Mouse (Mus musculus): ENCODE measurements around the gene H2-M5. TPM values are rescaled to one million over a fixed set of nuclear protein-coding genes. Genes with fewer than 3 reads are reported as not detected.

The H2-M5 gene
- total RNA-seq (2012; rRNA removed) = 49.4 and 55.4 TPM in 2 replicates

DNA sequence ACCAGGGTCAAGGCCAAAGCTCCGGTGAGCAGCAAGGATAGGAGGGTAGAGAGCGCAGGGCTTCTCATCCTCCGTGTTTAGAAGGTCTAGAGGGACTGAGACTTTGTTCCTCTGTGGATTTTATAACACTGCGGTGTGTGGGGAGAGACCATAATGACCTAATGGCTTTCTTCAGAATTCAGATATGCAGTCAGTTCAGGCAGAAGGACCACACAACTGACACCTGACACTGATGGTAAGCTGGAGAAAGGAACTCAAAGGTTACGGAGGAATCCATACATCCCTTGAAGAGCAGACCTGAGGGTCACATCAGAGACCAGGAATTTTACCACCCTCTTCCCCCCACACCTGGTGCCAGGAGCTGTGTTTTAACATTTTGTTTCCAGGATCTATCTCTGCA, at the start of gene H2-M5:
Gene H2-M5, minus strand, starts transcription at position 101 of the 400 bp plus-strand sequence.
- no peak for TF ChIP-seq MAFK (IDR thresholded peaks at IDR 0.05; ENCODE audit: insufficient read depth, low read depth, low read length)
- TF ChIP-seq HCFC1 (IDR thresholded peaks at IDR 0.05; ENCODE audit: borderline replicate concordance, insufficient read depth, low read length) = no peak
- no peak for TF ChIP-seq ZNF384 (IDR thresholded peaks at IDR 0.05; ENCODE audit: low read depth, low read length)
- no peak for TF ChIP-seq CHD2 (IDR thresholded peaks at IDR 0.05; ENCODE audit: low read depth, low read length)
- no peak for TF ChIP-seq ZC3H11A (IDR thresholded peaks at IDR 0.05; ENCODE audit: borderline replicate concordance, low read depth, low read length)
- in situ Hi-C loops (cut with MboI; ENCODE audit: low sequenced_read_pairs in 2 of 2, unreplicated experiment in 2 of 2) = no loop called here
- Histone ChIP-seq H3K4me1 (ENCODE audit: control insufficient read depth in 2 of 2, insufficient read depth in 2 of 2, low read length in 2 of 2, poor library complexity in 1 of 2) (peaks cover 8 to 23% of the 10 kb centered on the region in 2 experiments; a peak in 3 of 4 replicates), H3K27ac (ENCODE audit: insufficient read depth, low read depth, low read length, poor library complexity, severe bottlenecking) (peak within 1 kb of the TSS; percentile 75), H3K9ac (ENCODE audit: insufficient read depth, low read depth, low read length, poor library complexity, severe bottlenecking) (peak within 1 kb of the TSS; percentile 83), H3K9me3 (ENCODE audit: control insufficient read depth, insufficient read depth, low read depth, low read length) (no peaks in the 10 kb centered on the region), H3K36me3 (ENCODE audit: control insufficient read depth, insufficient read depth, low read length, poor library complexity, severe bottlenecking) (peaks cover 3% of the 10 kb centered on the region; the same call in 1 of the 2 replicates), H3K4me3 (ENCODE audit: insufficient read depth in 1 of 2, low read depth in 1 of 2, low read length in 2 of 2, poor library complexity in 1 of 2, severe bottlenecking in 1 of 2) (peak within 1 kb of the TSS; percentile 69 to 81)
- DNase-seq (ENCODE audit: low read depth, low spot score) = no peak

DNA sequence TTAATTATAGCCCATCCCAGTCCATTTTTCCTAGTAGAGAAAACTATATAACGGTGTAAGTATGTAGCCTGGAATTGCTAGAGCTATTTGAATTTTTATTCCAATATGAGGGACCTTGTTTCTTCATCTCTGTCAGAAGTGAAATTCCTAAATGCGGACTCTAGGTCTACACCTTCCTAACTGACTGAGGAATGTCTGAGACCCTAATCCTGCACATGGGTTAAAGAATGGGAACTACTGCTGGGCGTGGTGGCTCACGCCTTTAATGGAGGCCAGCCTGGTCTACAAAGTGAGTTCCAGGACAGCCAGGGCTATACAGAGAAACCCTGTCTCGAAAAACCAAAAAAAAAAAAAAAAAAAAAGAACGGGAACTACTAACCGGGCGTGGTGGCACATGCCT, 39.8 kb upstream of the H2-M5 start:
- H3K9ac ChIP-seq (ENCODE audit: insufficient read depth, low read depth, low read length, poor library complexity, severe bottlenecking) = peak overlapping the region; percentile 77; the same call in 1 of the 2 replicates

DNA sequence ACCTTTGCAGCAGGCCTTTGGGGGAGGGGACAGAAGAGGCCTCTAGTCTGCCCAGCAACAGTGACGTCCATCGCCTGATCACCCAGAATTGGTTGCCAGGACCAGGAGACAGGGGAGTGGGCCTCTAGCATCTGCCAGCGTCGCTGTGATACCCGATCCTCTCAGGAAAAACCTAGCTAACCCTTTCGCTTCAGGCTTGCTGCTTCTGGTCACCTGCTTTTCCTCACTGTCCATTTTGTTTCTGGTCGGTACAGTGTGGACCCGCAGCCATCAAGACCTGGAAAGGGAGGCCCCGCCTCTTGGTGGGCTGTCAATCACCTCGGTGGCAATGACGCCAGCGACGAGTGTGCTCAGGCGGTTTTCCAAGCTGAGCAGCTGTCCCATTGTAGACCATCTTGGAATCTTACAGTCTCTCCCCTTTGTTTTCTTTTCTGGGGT, 39.4 kb upstream of the H2-M5 start:
- in situ Hi-C loops (cut with MboI; ENCODE audit: low sequenced_read_pairs in 2 of 2, unreplicated experiment in 2 of 2) = no loop called here
- TF ChIP-seq ZC3H11A (IDR thresholded peaks at IDR 0.05; ENCODE audit: borderline replicate concordance, low read depth, low read length) (no peak), CHD2 (IDR thresholded peaks at IDR 0.05; ENCODE audit: low read depth, low read length) (peak; percentile 96), ZNF384 (IDR thresholded peaks at IDR 0.05; ENCODE audit: low read depth, low read length) (no peak), MAFK (IDR thresholded peaks at IDR 0.05; ENCODE audit: insufficient read depth, low read depth, low read length) (no peak)
- H3K9ac ChIP-seq (ENCODE audit: insufficient read depth, low read depth, low read length, poor library complexity, severe bottlenecking) = peak overlapping the region; percentile 77

More for the DNA sequence above, 39.8 kb upstream of the H2-M5 start:
- no peaks in the 10 kb centered on the region for H3K36me3 ChIP-seq (ENCODE audit: control insufficient read depth, insufficient read depth, low read length, poor library complexity, severe bottlenecking)
- peak overlapping the region; percentile 52 to 58; a peak in 3 of 4 replicates for H3K4me3 ChIP-seq (ENCODE audit: insufficient read depth in 1 of 2, low read depth in 1 of 2, low read length in 2 of 2, poor library complexity in 1 of 2, severe bottlenecking in 1 of 2)
- in situ Hi-C loops (cut with MboI; ENCODE audit: low sequenced_read_pairs in 2 of 2, unreplicated experiment in 2 of 2) = no loop called here
- H3K4me1 ChIP-seq (ENCODE audit: control insufficient read depth in 2 of 2, insufficient read depth in 2 of 2, low read length in 2 of 2, poor library complexity in 1 of 2) = peaks cover 6 to 8% of the 10 kb centered on the region in 2 experiments; a peak in 3 of 4 replicates
- H3K27ac ChIP-seq (ENCODE audit: insufficient read depth, low read depth, low read length, poor library complexity, severe bottlenecking) = peak overlapping the region; percentile 100; the same call in 1 of the 2 replicates
- TF ChIP-seq ZC3H11A (IDR thresholded peaks at IDR 0.05; ENCODE audit: borderline replicate concordance, low read depth, low read length) (no peak), CHD2 (IDR thresholded peaks at IDR 0.05; ENCODE audit: low read depth, low read length) (no peak), ZNF384 (IDR thresholded peaks at IDR 0.05; ENCODE audit: low read depth, low read length) (peak; percentile 54; the same call in 1 of the 2 replicates)
- H3K9me3 ChIP-seq (ENCODE audit: control insufficient read depth, insufficient read depth, low read depth, low read length) = no peaks in the 10 kb centered on the region
- DNase-seq (ENCODE audit: low read depth, low spot score) = no peak

DNA sequence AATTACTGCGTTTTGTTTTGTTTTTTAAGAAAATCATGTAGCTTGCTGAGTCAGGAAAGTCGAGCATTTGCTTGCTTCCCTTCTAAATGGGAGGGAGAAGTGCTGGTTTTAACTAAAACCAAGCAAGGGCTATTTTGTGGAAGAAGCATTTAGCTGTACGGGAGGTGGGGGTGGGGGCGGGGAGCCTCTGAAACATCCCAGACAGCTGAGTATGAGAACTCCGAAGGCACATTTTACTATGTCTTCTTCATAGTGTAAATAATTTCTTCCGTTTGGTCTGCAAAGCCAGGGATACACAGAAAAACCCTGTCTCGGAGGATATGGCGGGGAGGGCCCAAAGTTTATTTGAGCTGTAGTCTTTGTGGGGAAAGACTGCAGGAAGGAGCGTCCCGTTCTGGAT, 38.9 kb upstream of the H2-M5 start:
- Histone ChIP-seq H3K4me3 (ENCODE audit: insufficient read depth in 1 of 2, low read depth in 1 of 2, low read length in 2 of 2, poor library complexity in 1 of 2, severe bottlenecking in 1 of 2) (peak overlapping the region; percentile 54 to 68), H3K4me1 (ENCODE audit: control insufficient read depth in 2 of 2, insufficient read depth in 2 of 2, low read length in 2 of 2, poor library complexity in 1 of 2) (peaks cover 6 to 10% of the 10 kb centered on the region in 2 experiments; a peak in 3 of 4 replicates), H3K27ac (ENCODE audit: insufficient read depth, low read depth, low read length, poor library complexity, severe bottlenecking) (peak overlapping the region; percentile 100), H3K36me3 (ENCODE audit: control insufficient read depth, insufficient read depth, low read length, poor library complexity, severe bottlenecking) (no peaks in the 10 kb centered on the region), H3K9ac (ENCODE audit: insufficient read depth, low read depth, low read length, poor library complexity, severe bottlenecking) (peak overlapping the region; percentile 87), H3K9me3 (ENCODE audit: control insufficient read depth, insufficient read depth, low read depth, low read length) (no peaks in the 10 kb centered on the region)
- TF ChIP-seq MAFK (IDR thresholded peaks at IDR 0.05; ENCODE audit: insufficient read depth, low read depth, low read length) = 0 out of 2 replicates have a peak, but pooled peaks have one; percentile 44
- 0 out of 2 replicates have a peak, but pooled peaks have one; percentile 46 for TF ChIP-seq HCFC1 (IDR thresholded peaks at IDR 0.05; ENCODE audit: borderline replicate concordance, insufficient read depth, low read length)
- no peak for TF ChIP-seq CHD2 (IDR thresholded peaks at IDR 0.05; ENCODE audit: low read depth, low read length)
- no peak for TF ChIP-seq ZNF384 (IDR thresholded peaks at IDR 0.05; ENCODE audit: low read depth, low read length)
- DNase-seq (ENCODE audit: low read depth, low spot score) = no peak
- in situ Hi-C loops (cut with MboI; ENCODE audit: low sequenced_read_pairs in 2 of 2, unreplicated experiment in 2 of 2) = no loop called here

More for the DNA sequence above, 39.4 kb upstream of the H2-M5 start:
- H3K4me1 ChIP-seq (ENCODE audit: control insufficient read depth in 2 of 2, insufficient read depth in 2 of 2, low read length in 2 of 2, poor library complexity in 1 of 2) = peaks cover 6 to 8% of the 10 kb centered on the region in 2 experiments; a peak in 3 of 4 replicates
- H3K4me3 ChIP-seq (ENCODE audit: insufficient read depth in 1 of 2, low read depth in 1 of 2, low read length in 2 of 2, poor library complexity in 1 of 2, severe bottlenecking in 1 of 2) = peak overlapping the region; percentile 52 to 58
- peak overlapping the region; percentile 100 for H3K27ac ChIP-seq (ENCODE audit: insufficient read depth, low read depth, low read length, poor library complexity, severe bottlenecking)
- no peaks in the 10 kb centered on the region for H3K36me3 ChIP-seq (ENCODE audit: control insufficient read depth, insufficient read depth, low read length, poor library complexity, severe bottlenecking)
- DNase-seq (ENCODE audit: low read depth, low spot score) = peak; percentile 99
- H3K9me3 ChIP-seq (ENCODE audit: control insufficient read depth, insufficient read depth, low read depth, low read length) = no peaks in the 10 kb centered on the region
